Mouse (Mus musculus) G1E (cell line): ENCODE measurements around the gene Spin4. TPM values are rescaled to one million over a fixed set of nuclear protein-coding genes. Genes with fewer than 3 reads are reported as not detected.

Source experiments
- ATAC-seq: 2 replicates; pipeline ENCODE4 v1.8.0; 2016; ENCODE audit warnings: mild to moderate bottlenecking; ENCODE audit not compliant: insufficient number of reproducible peaks, poor library complexity, low FRiP score, severe bottlenecking; ENCODE audit errors: extremely low read depth
- DNase-seq: peaks from one replicate; pipeline ENCODE4 v3.0.0; 2012; ENCODE audit warnings: low spot score
- H3K27me3 ChIP-seq: 2 replicates; pipeline ENCODE4 v1.6.1; 2012; ENCODE audit warnings: mild to moderate bottlenecking, low read length, inconsistent platforms; ENCODE audit not compliant: insufficient read depth
- H3K36me3 ChIP-seq: replicated peaks from 2 replicates; pipeline ENCODE3; 2012; ENCODE audit warnings: mild to moderate bottlenecking, inconsistent platforms
- H3K4me1 ChIP-seq: 2 replicates; pipeline ENCODE4 v1.6.1; 2012; ENCODE audit warnings: low read depth, low read length, inconsistent platforms, mixed read lengths; ENCODE audit not compliant: insufficient read depth
- H3K4me3 ChIP-seq: 2 replicates; pipeline ENCODE4 v1.5.1; 2012; ENCODE audit warnings: low read depth, mild to moderate bottlenecking, inconsistent platforms, low read length, moderate library complexity, mixed read lengths
- H3K9me3 ChIP-seq: replicated peaks from 2 replicates; pipeline ENCODE4 v1.6.1; 2012; ENCODE audit warnings: inconsistent platforms
- CTCF ChIP-seq: IDR thresholded peaks from 2 replicates; pipeline ENCODE4 v1.5.1; 2012; ENCODE audit warnings: low read depth, low read length, inconsistent platforms, mixed read lengths
- GATA1 ChIP-seq: IDR thresholded peaks from 2 replicates; pipeline ENCODE4 v1.6.1; 2012; ENCODE audit warnings: borderline replicate concordance, low read length, inconsistent platforms, mixed read lengths
- GATA2 ChIP-seq: IDR thresholded peaks from 2 replicates; pipeline ENCODE4 v1.6.1; 2012; ENCODE audit warnings: low read depth, low read length, inconsistent platforms, borderline replicate concordance
- POLR2AphosphoS5 ChIP-seq: IDR thresholded peaks from 2 replicates; pipeline ENCODE4 v1.6.1; 2012; ENCODE audit warnings: low read depth, low read length, inconsistent platforms; ENCODE audit not compliant: insufficient replicate concordance
- TAL1 ChIP-seq: conservative IDR thresholded peaks from 2 replicates; pipeline ENCODE4 v1.6.1; 2012; ENCODE audit warnings: low read depth, low read length, inconsistent platforms, mixed read lengths
- polyA plus RNA-seq: library from polyadenylated mRNA; stranded (reverse); fragments of >175 nt; gene quantifications from 2 replicates; pipeline ENCODE4 v1.2.3, GENCODE M21; 2012
- total RNA-seq, 2 experiments: library from RNA; stranded (forward) in 1 of 2; stranded (reverse) in 1 of 2; fragments of 200-1000 nt in 1 of 2; fragments of >200 nt in 1 of 2; fragmentation: Nextera tagmentation in 1 of 2; gene quantifications; 2 replicates each; pipeline ENCODE4 v1.2.3; 2014 to 2017

Spin4 gene
- total and polyA plus RNA-seq, 3 experiments: 0.03 to 2.1 (median 0.98) TPM

GRCm38 (mm10) chrX:94990080-94990825, 36.2 kb downstream of the Spin4 start:
- Histone ChIP-seq H3K4me3 (no peak overlapping the region), H3K27me3 (peaks cover 7% of the 10 kb centered on the region), H3K36me3 (no peaks in the 10 kb centered on the region), H3K4me1 (no peaks in the 10 kb centered on the region), H3K9me3 (no peaks in the 10 kb centered on the region)
- no peak for ATAC-seq
- TF ChIP-seq POLR2AphosphoS5: no peak
- no peak for TF ChIP-seq TAL1
- no peak for TF ChIP-seq GATA2
- no peak for TF ChIP-seq GATA1
- no peak for TF ChIP-seq CTCF
- no peak for DNase-seq

Other genes with a start within 250 kb of the Spin4 start
- 0.53 TPM in 1 of 2 replicates, not detected in the other for gene Arhgef9, start 170.2 kb upstream of the Spin4 start, total RNA-seq (2014; fragmentation: Nextera tagmentation)
- gene Arhgef9, start 170.2 kb upstream of the Spin4 start, total RNA-seq (2017): 0.16 TPM in 1 of 2 replicates, not detected in the other
- gene Arhgef9, start 170.2 kb upstream of the Spin4 start, polyA plus RNA-seq: not detected in 2 replicates